Mouse (Mus musculus): ENCODE results near the gene Rap2c. TPM values are rescaled to one million over a fixed set of nuclear protein-coding genes. Genes with fewer than 3 reads are reported as not detected.

The Rap2c gene
- polyA plus RNA-seq, 1 experiment, result 3.4 TPM

GRCm38 (mm10) chrX:51010323-51010722 is 7.5 kb downstream of the Rap2c start:
- no peak overlapping the region for H3K4me3 ChIP-seq (ENCODE audit: insufficient read depth, low read depth, low read length)
- no peak overlapping the region for H3K27ac ChIP-seq (ENCODE audit: insufficient read depth, low read depth, low read length)
- peaks cover 1% of the 10 kb centered on the region; the same call in 1 of the 2 replicates for H3K36me3 ChIP-seq (ENCODE audit: control insufficient read depth, insufficient read depth, low read length)
- DNase-seq, result no peak
- 72% methylated on average over 4 of the region's 4 CpGs for WGBS
- no peak for TF ChIP-seq CTCF (conservative IDR thresholded peaks at IDR 0.05; ENCODE audit: insufficient read depth, insufficient read length, low read depth, low read length)
- TF ChIP-seq POLR2A (IDR thresholded peaks at IDR 0.05; ENCODE audit: low read depth, low read length), result no peak
- no peaks in the 10 kb centered on the region for H3K4me1 ChIP-seq (ENCODE audit: control insufficient read depth, insufficient read depth, low read length)
- H3K27me3 ChIP-seq (replicated peaks; ENCODE audit: control insufficient read depth, insufficient read depth, low read length), result no peaks in the 10 kb centered on the region

GRCm38 (mm10) chrX:51000791-51001190 is 17.0 kb downstream of the Rap2c start:
- no peak for DNase-seq
- TF ChIP-seq POLR2A (IDR thresholded peaks at IDR 0.05; ENCODE audit: low read depth, low read length) (no peak), CTCF (conservative IDR thresholded peaks at IDR 0.05; ENCODE audit: insufficient read depth, insufficient read length, low read depth, low read length) (no peak)

GRCm38 (mm10) chrX:50995310-50995709 is 22.5 kb downstream of the Rap2c start:
- no peaks in the 10 kb centered on the region for H3K4me1 ChIP-seq (ENCODE audit: control insufficient read depth, insufficient read depth, low read length)
- no peak for DNase-seq
- H3K27ac ChIP-seq (ENCODE audit: insufficient read depth, low read depth, low read length), result no peak overlapping the region
- H3K4me3 ChIP-seq (ENCODE audit: insufficient read depth, low read depth, low read length), result no peak overlapping the region
- no peaks in the 10 kb centered on the region for H3K36me3 ChIP-seq (ENCODE audit: control insufficient read depth, insufficient read depth, low read length)
- H3K27me3 ChIP-seq (replicated peaks; ENCODE audit: control insufficient read depth, insufficient read depth, low read length), result no peaks in the 10 kb centered on the region
- TF ChIP-seq CTCF (conservative IDR thresholded peaks at IDR 0.05; ENCODE audit: insufficient read depth, insufficient read length, low read depth, low read length) (no peak), POLR2A (IDR thresholded peaks at IDR 0.05; ENCODE audit: low read depth, low read length) (no peak)
- WGBS, result 43% methylated on average over 2 of the region's 2 CpGs

More at GRCm38 (mm10) chrX:51000791-51001190, 17.0 kb downstream of the Rap2c start:
- Histone ChIP-seq H3K36me3 (ENCODE audit: control insufficient read depth, insufficient read depth, low read length) (no peaks in the 10 kb centered on the region), H3K27ac (ENCODE audit: insufficient read depth, low read depth, low read length) (no peak overlapping the region), H3K4me3 (ENCODE audit: insufficient read depth, low read depth, low read length) (no peak overlapping the region), H3K4me1 (ENCODE audit: control insufficient read depth, insufficient read depth, low read length) (no peaks in the 10 kb centered on the region), H3K27me3 (replicated peaks; ENCODE audit: control insufficient read depth, insufficient read depth, low read length) (no peaks in the 10 kb centered on the region)
- 64% methylated on average over 6 of the region's 6 CpGs for WGBS

GRCm38 (mm10) chrX:50991324-50991723 is 26.5 kb downstream of the Rap2c start:
- no peaks in the 10 kb centered on the region for H3K36me3 ChIP-seq (ENCODE audit: control insufficient read depth, insufficient read depth, low read length)
- TF ChIP-seq CTCF (conservative IDR thresholded peaks at IDR 0.05; ENCODE audit: insufficient read depth, insufficient read length, low read depth, low read length) (no peak), POLR2A (IDR thresholded peaks at IDR 0.05; ENCODE audit: low read depth, low read length) (no peak)
- H3K4me3 ChIP-seq (ENCODE audit: insufficient read depth, low read depth, low read length), result no peak overlapping the region
- H3K4me1 ChIP-seq (ENCODE audit: control insufficient read depth, insufficient read depth, low read length), result no peaks in the 10 kb centered on the region
- no peak overlapping the region for H3K27ac ChIP-seq (ENCODE audit: insufficient read depth, low read depth, low read length)
- DNase-seq, result no peak
- 93% methylated on average over 5 of the region's 5 CpGs for WGBS
- H3K27me3 ChIP-seq (replicated peaks; ENCODE audit: control insufficient read depth, insufficient read depth, low read length), result no peaks in the 10 kb centered on the region

- H3K4me1 ChIP-seq (ENCODE audit: control insufficient read depth, insufficient read depth, low read length), result no peaks in the 10 kb centered on the region
- no peaks in the 10 kb centered on the region for H3K27me3 ChIP-seq (replicated peaks; ENCODE audit: control insufficient read depth, insufficient read depth, low read length)
- H3K4me3 ChIP-seq (ENCODE audit: insufficient read depth, low read depth, low read length), result no peak overlapping the region
- H3K27ac ChIP-seq (ENCODE audit: insufficient read depth, low read depth, low read length), result no peak overlapping the region
- H3K36me3 ChIP-seq (ENCODE audit: control insufficient read depth, insufficient read depth, low read length), result no peaks in the 10 kb centered on the region
- DNase-seq, result no peak
- TF ChIP-seq POLR2A (IDR thresholded peaks at IDR 0.05; ENCODE audit: low read depth, low read length) (no peak), CTCF (conservative IDR thresholded peaks at IDR 0.05; ENCODE audit: insufficient read depth, insufficient read length, low read depth, low read length) (no peak)
- WGBS, result 87% methylated on average over 6 of the region's 6 CpGs
Observed at GRCm38 (mm10) chrX:50989940-50990339, 27.9 kb downstream of the Rap2c start.

- Histone ChIP-seq H3K4me1 (ENCODE audit: control insufficient read depth, insufficient read depth, low read length) (no peaks in the 10 kb centered on the region), H3K4me3 (ENCODE audit: insufficient read depth, low read depth, low read length) (no peak overlapping the region), H3K27me3 (replicated peaks; ENCODE audit: control insufficient read depth, insufficient read depth, low read length) (no peaks in the 10 kb centered on the region), H3K36me3 (ENCODE audit: control insufficient read depth, insufficient read depth, low read length) (no peaks in the 10 kb centered on the region), H3K27ac (ENCODE audit: insufficient read depth, low read depth, low read length) (no peak overlapping the region)
- no peak for DNase-seq
- no peak for TF ChIP-seq CTCF (conservative IDR thresholded peaks at IDR 0.05; ENCODE audit: insufficient read depth, insufficient read length, low read depth, low read length)
- WGBS, result 83% methylated on average over 1 of the region's 1 CpGs
Observed at GRCm38 (mm10) chrX:50988581-50988980, 29.2 kb downstream of the Rap2c start.

- Histone ChIP-seq H3K27ac (ENCODE audit: insufficient read depth, low read depth, low read length) (no peak overlapping the region), H3K4me1 (ENCODE audit: control insufficient read depth, insufficient read depth, low read length) (no peaks in the 10 kb centered on the region), H3K27me3 (replicated peaks; ENCODE audit: control insufficient read depth, insufficient read depth, low read length) (no peaks in the 10 kb centered on the region), H3K4me3 (ENCODE audit: insufficient read depth, low read depth, low read length) (no peak overlapping the region), H3K36me3 (ENCODE audit: control insufficient read depth, insufficient read depth, low read length) (no peaks in the 10 kb centered on the region)
- TF ChIP-seq POLR2A (IDR thresholded peaks at IDR 0.05; ENCODE audit: low read depth, low read length) (no peak), CTCF (conservative IDR thresholded peaks at IDR 0.05; ENCODE audit: insufficient read depth, insufficient read length, low read depth, low read length) (no peak)
- 83% methylated on average over 2 of the region's 2 CpGs for WGBS
- DNase-seq, result no peak
Observed at GRCm38 (mm10) chrX:50978428-50978827, 39.4 kb downstream of the Rap2c start.

- no peak overlapping the region for H3K27ac ChIP-seq (ENCODE audit: insufficient read depth, low read depth, low read length)
- 86% methylated on average over 4 of the region's 4 CpGs for WGBS
Observed at GRCm38 (mm10) chrX:50972145-50972544, 45.7 kb downstream of the Rap2c start.

More at GRCm38 (mm10) chrX:50972145-50972544, 45.7 kb downstream of the Rap2c start:
- Histone ChIP-seq H3K4me3 (ENCODE audit: insufficient read depth, low read depth, low read length) (no peak overlapping the region), H3K27me3 (replicated peaks; ENCODE audit: control insufficient read depth, insufficient read depth, low read length) (no peaks in the 10 kb centered on the region), H3K4me1 (ENCODE audit: control insufficient read depth, insufficient read depth, low read length) (no peaks in the 10 kb centered on the region), H3K36me3 (ENCODE audit: control insufficient read depth, insufficient read depth, low read length) (no peaks in the 10 kb centered on the region)
- TF ChIP-seq POLR2A (IDR thresholded peaks at IDR 0.05; ENCODE audit: low read depth, low read length), result no peak
- TF ChIP-seq CTCF (conservative IDR thresholded peaks at IDR 0.05; ENCODE audit: insufficient read depth, insufficient read length, low read depth, low read length), result no peak
- no peak for DNase-seq
